Mouse (Mus musculus) spleen, adult 2 months (tissue): ENCODE data around the gene Olfr279.

Source experiments
- CTCF ChIP-seq: fragments of 200-500 bp; IDR thresholded peaks from 2 replicates; pipeline ENCODE4 v1.5.1; 2011; ENCODE audit warnings: mild to moderate bottlenecking, inconsistent platforms; ENCODE audit not compliant: insufficient read depth, insufficient read length, insufficient replicate concordance; ENCODE audit errors: extremely low read depth
- POLR2A ChIP-seq: fragments of 200-500 bp; IDR thresholded peaks from 2 replicates; pipeline ENCODE4 v1.6.1; 2011; ENCODE audit warnings: low read depth, low read length, inconsistent platforms

DNA sequence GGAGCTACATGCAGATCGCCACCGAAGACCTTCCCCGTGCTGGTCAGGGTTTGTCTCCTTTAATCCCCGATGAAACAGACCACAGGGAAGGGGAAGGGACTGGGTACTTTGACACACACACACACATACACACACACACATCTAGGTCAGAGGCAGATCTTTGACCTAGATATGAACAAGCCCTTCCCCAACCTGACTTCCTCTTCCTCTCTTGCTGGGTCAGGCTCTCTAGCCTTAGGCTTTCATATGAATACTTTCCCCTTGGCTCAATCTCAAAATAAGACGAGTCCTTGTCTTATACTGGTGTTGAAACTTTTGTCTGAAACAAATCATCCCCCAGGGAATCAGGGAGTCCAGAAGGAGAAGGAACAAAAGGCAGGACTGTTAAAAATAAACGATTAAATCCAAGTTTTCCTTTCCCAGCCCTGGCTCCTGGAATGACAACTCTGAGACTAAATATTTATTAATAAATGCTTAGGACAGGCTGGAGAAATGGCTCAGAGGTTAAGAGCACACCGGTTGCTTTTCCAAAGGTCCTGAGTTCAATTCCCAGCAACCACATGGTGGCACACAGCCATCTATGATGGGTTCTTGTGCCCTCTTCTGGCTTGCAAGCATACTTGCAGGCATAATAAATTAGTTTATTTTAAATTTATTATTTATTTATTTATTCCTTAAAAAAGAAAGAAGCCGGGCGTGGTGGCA is 14.2 kb downstream of the Olfr279 start:
- no peak for TF ChIP-seq POLR2A
- TF ChIP-seq CTCF: no peak
